Mouse (Mus musculus) MEL (cell line): ENCODE measurements around the gene Foxc2. TPM values are rescaled to one million over a fixed set of nuclear protein-coding genes. Genes with fewer than 3 reads are reported as not detected.
A peak's percentile ranks its signal among the peaks of the same experiment; 100 is the strongest.

Experiments used
- DNase-seq: peaks from one replicate; pipeline ENCODE4 v3.0.0; 2011; ENCODE audit warnings: low read depth, low spot score
- H3K27ac ChIP-seq: 2 replicates; pipeline ENCODE4 v1.5.1; 2012; ENCODE audit warnings: low read depth, mild to moderate bottlenecking, control low read depth, low read length, moderate library complexity; ENCODE audit not compliant: control insufficient read depth
- H3K27me3 ChIP-seq, 2 experiments: fragments of 150-350 bp in 1 of 2; sonication (generic) in 1 of 2; 2 replicates each; pipeline ENCODE4 v1.6.1; 2012; ENCODE audit warnings: low read length in 2 of 2, mild to moderate bottlenecking in 2 of 2, improper control_type of control experiment in 1 of 2, moderate library complexity in 1 of 2; ENCODE audit not compliant: insufficient read depth in 2 of 2, control insufficient read depth in 1 of 2
- H3K36me3 ChIP-seq, 2 experiments: 2 replicates each; pipeline ENCODE4 v1.6.1; 2012 to 2014; ENCODE audit warnings: low read length in 2 of 2, improper control_type of control experiment in 1 of 2, inconsistent platforms in 1 of 2, mild to moderate bottlenecking in 1 of 2; ENCODE audit not compliant: insufficient read depth in 2 of 2, control insufficient read depth in 1 of 2
- H3K4me1 ChIP-seq, 2 experiments: fragments of 150-350 bp in 1 of 2; sonication (generic) in 1 of 2; 2 replicates each; pipeline ENCODE4 v1.6.1; 2012; ENCODE audit warnings: low read length in 2 of 2, improper control_type of control experiment in 1 of 2, mild to moderate bottlenecking in 1 of 2; ENCODE audit not compliant: insufficient read depth in 2 of 2, control insufficient read depth in 1 of 2
- H3K4me3 ChIP-seq, 2 experiments: fragments of 150-350 bp in 1 of 2; sonication (generic) in 1 of 2; 2 replicates each; pipeline ENCODE4 v1.5.1; 2012; ENCODE audit warnings: low read depth in 2 of 2, low read length in 2 of 2, mild to moderate bottlenecking in 2 of 2, moderate library complexity in 2 of 2, control low read depth in 1 of 2, improper control_type of control experiment in 1 of 2; ENCODE audit not compliant: control insufficient read depth in 1 of 2, insufficient read depth in 1 of 2
- H3K79me2 ChIP-seq: 2 replicates; pipeline ENCODE4 v1.6.1; 2012; ENCODE audit warnings: mild to moderate bottlenecking, low read length, moderate library complexity; ENCODE audit not compliant: control insufficient read depth, poor library complexity, insufficient read depth
- H3K9ac ChIP-seq: 2 replicates; pipeline ENCODE4 v1.6.1; 2012; ENCODE audit warnings: low read depth, mild to moderate bottlenecking, control low read depth, low read length, moderate library complexity; ENCODE audit not compliant: control insufficient read depth, poor library complexity, severe bottlenecking
- H3K9me3 ChIP-seq: fragments of 150-350 bp; sonication (generic); replicated peaks from 2 replicates; pipeline ENCODE4 v1.6.1; 2012; ENCODE audit warnings: mild to moderate bottlenecking, low read length, improper control_type of control experiment, moderate library complexity; ENCODE audit not compliant: insufficient read depth
- BHLHE40 ChIP-seq: IDR thresholded peaks from 2 replicates; pipeline ENCODE4 v1.6.1; 2012; ENCODE audit warnings: low read depth, mild to moderate bottlenecking, inconsistent platforms, low read length, improper control_type of control experiment, borderline replicate concordance
- CHD1 ChIP-seq: IDR thresholded peaks from 2 replicates; pipeline ENCODE4 v1.6.1; 2012; ENCODE audit warnings: low read depth, mild to moderate bottlenecking, inconsistent platforms, low read length, improper control_type of control experiment
- EP300 ChIP-seq, 2 experiments: IDR thresholded peaks; 2 replicates each; pipeline ENCODE4 v1.6.1; 2011; ENCODE audit warnings: improper control_type of control experiment in 2 of 2, low read length in 2 of 2, low read depth in 1 of 2, mild to moderate bottlenecking in 1 of 2
- ETS1 ChIP-seq: IDR thresholded peaks from 2 replicates; pipeline ENCODE4 v1.6.1; 2012; ENCODE audit warnings: low read depth, mild to moderate bottlenecking, inconsistent platforms, low read length, improper control_type of control experiment, moderate library complexity
- GABPA ChIP-seq: IDR thresholded peaks from 2 replicates; pipeline ENCODE4 v1.6.1; 2012; ENCODE audit warnings: low read depth, mild to moderate bottlenecking, inconsistent platforms, low read length, improper control_type of control experiment, moderate library complexity
- GATA1 ChIP-seq: IDR thresholded peaks from 2 replicates; pipeline ENCODE4 v1.6.1; 2011; ENCODE audit warnings: low read depth, low read length, improper control_type of control experiment
- MAZ ChIP-seq: IDR thresholded peaks from 2 replicates; pipeline ENCODE4 v1.6.1; 2012; ENCODE audit warnings: low read depth, mild to moderate bottlenecking, inconsistent platforms, low read length, improper control_type of control experiment
- MEF2A ChIP-seq: IDR thresholded peaks from 2 replicates; pipeline ENCODE4 v1.6.1; 2014; ENCODE audit warnings: low read depth, mild to moderate bottlenecking, inconsistent platforms, low read length, improper control_type of control experiment; ENCODE audit not compliant: poor library complexity, insufficient replicate concordance, severe bottlenecking; ENCODE audit errors: extremely low read depth
- NELFE ChIP-seq: IDR thresholded peaks from 2 replicates; pipeline ENCODE4 v1.6.1; 2011; ENCODE audit warnings: low read depth, low read length, improper control_type of control experiment
- POLR2AphosphoS5 ChIP-seq: IDR thresholded peaks from 2 replicates; pipeline ENCODE4 v1.6.1; 2012; ENCODE audit warnings: low read depth, borderline replicate concordance, mild to moderate bottlenecking, inconsistent platforms, low read length, moderate library complexity, mixed read lengths
- SIN3A ChIP-seq: IDR thresholded peaks from 2 replicates; pipeline ENCODE4 v1.6.1; 2012; ENCODE audit warnings: low read length, improper control_type of control experiment, inconsistent platforms
- TAL1 ChIP-seq: IDR thresholded peaks from 2 replicates; pipeline ENCODE4 v1.6.1; 2012; ENCODE audit warnings: mild to moderate bottlenecking, inconsistent platforms, low read length, moderate library complexity, mixed read lengths
- UBTF ChIP-seq: IDR thresholded peaks from 2 replicates; pipeline ENCODE4 v1.6.1; 2012; ENCODE audit warnings: low read depth, mild to moderate bottlenecking, inconsistent platforms, low read length, improper control_type of control experiment, moderate library complexity, borderline replicate concordance; ENCODE audit not compliant: insufficient read depth
- USF2 ChIP-seq, 2 experiments: IDR thresholded peaks; 2 replicates each; pipeline ENCODE4 v1.6.1; 2011 to 2012; ENCODE audit warnings: improper control_type of control experiment in 2 of 2, low read length in 2 of 2, borderline replicate concordance in 1 of 2, inconsistent platforms in 1 of 2, low read depth in 1 of 2, mild to moderate bottlenecking in 1 of 2; ENCODE audit not compliant: insufficient read depth in 1 of 2
- ZNF384 ChIP-seq: IDR thresholded peaks from 2 replicates; pipeline ENCODE4 v1.6.1; 2012; ENCODE audit warnings: low read depth, mild to moderate bottlenecking, inconsistent platforms, low read length, improper control_type of control experiment
- polyA plus RNA-seq, 2 experiments: library from polyadenylated mRNA; stranded (reverse) in 1 of 2; unstranded in 1 of 2; fragments of >175 nt in 1 of 2; fragments of >200 nt in 1 of 2; gene quantifications; 2 replicates each; pipeline versions ENCODE4 v1.2.1 to v1.2.4; 2012; ENCODE audit warnings: low replicate concordance in 2 of 2, low read depth in 1 of 2; ENCODE audit not compliant: insufficient read length in 2 of 2, insufficient read depth in 1 of 2, missing spikeins in 1 of 2
- total RNA-seq: library from RNA; depleted of rRNA; stranded (reverse); fragments of 300-350 nt; gene quantifications from 2 replicates; pipeline ENCODE4 v1.2.3, GENCODE M21; 2012

Foxc2 gene
- total and polyA plus RNA-seq, 3 experiments: 13.6 to 15.4 TPM; not detected in 1

GRCm38 (mm10) chr8:121117906-121118305, 1.9 kb downstream of the Foxc2 start:
- Histone ChIP-seq H3K27ac (peak overlapping the region; percentile 14), H3K9ac (peak overlapping the region; percentile 64), H3K79me2 (peaks cover 62% of the 10 kb centered on the region), H3K9me3 (no peaks in the 10 kb centered on the region), H3K4me3 (peak overlapping the region; percentile 61 to 63), H3K36me3 (peaks cover 0 to 6% of the 10 kb centered on the region in 2 experiments; a peak in 3 of 4 replicates), H3K4me1 (peaks cover 0 to 7% of the 10 kb centered on the region in 2 experiments; a peak in 2 of 4 replicates), H3K27me3 (no peaks in the 10 kb centered on the region)
- DNase-seq: peak; percentile 34
- TF ChIP-seq POLR2AphosphoS5 (no peak), EP300 (IDR thresholded peaks at IDR 0.05; ENCODE audit: low read depth in 1 of 2, low read length in 2 of 2) (no peak), UBTF (no peak), ETS1 (no peak), ZNF384 (no peak), GATA1 (no peak), MAZ (no peak), USF2 (IDR thresholded peaks at IDR 0.05; ENCODE audit: borderline replicate concordance in 1 of 2, insufficient read depth in 1 of 2, low read depth in 1 of 2, low read length in 2 of 2) (no peak), NELFE (no peak), TAL1 (no peak), MEF2A (no peak), GABPA (no peak), BHLHE40 (no peak)

GRCm38 (mm10) chr8:121118634-121119420, 2.9 kb downstream of the Foxc2 start:
- H3K4me3 ChIP-seq: peak overlapping the region; percentile 61 to 63
- peaks cover 62% of the 10 kb centered on the region for H3K79me2 ChIP-seq
- no peaks in the 10 kb centered on the region for H3K9me3 ChIP-seq

More at GRCm38 (mm10) chr8:121118634-121119420, 2.9 kb downstream of the Foxc2 start:
- Histone ChIP-seq H3K9ac (peak overlapping the region; percentile 64), H3K4me1 (peaks cover 0 to 7% of the 10 kb centered on the region in 2 experiments; a peak in 2 of 4 replicates), H3K27ac (peak overlapping the region; percentile 56), H3K27me3 (no peaks in the 10 kb centered on the region), H3K36me3 (peaks cover 0 to 6% of the 10 kb centered on the region in 2 experiments; a peak in 3 of 4 replicates)
- DNase-seq: peak; percentile 39
- TF ChIP-seq SIN3A: peak; percentile 43; the same call in 1 of the 2 replicates
- no peak for TF ChIP-seq USF2 (IDR thresholded peaks at IDR 0.05; ENCODE audit: borderline replicate concordance in 1 of 2, insufficient read depth in 1 of 2, low read depth in 1 of 2, low read length in 2 of 2)
- TF ChIP-seq CHD1: peak; percentile 95; the same call in 1 of the 2 replicates
